Mouse (Mus musculus) limb, embryonic 15.5 days (tissue): ENCODE results near the gene Susd3. TPM values are rescaled to one million over a fixed set of nuclear protein-coding genes. Genes with fewer than 3 reads are reported as not detected.
A peak's percentile ranks its signal among the peaks of the same experiment; 100 is the strongest.

Experiments
- ATAC-seq: fragments of 200-750 bp; cut with Nextera tagmentation; 2 replicates; pipeline ENCODE4 v1.8.0; 2017; ENCODE audit warnings: low read depth, moderate TSS enrichment; ENCODE audit not compliant: insufficient number of reproducible peaks, low FRiP score, low TSS enrichment
- H3K27ac ChIP-seq: fragments of 300-500 bp; sonication (generic); 2 replicates; pipeline ENCODE4 v1.5.1; 2015; ENCODE audit warnings: moderate library complexity, mild to moderate bottlenecking, inconsistent platforms
- H3K27me3 ChIP-seq: fragments of 300-500 bp; sonication (generic); 2 replicates; pipeline ENCODE4 v1.6.1; 2015; ENCODE audit warnings: inconsistent platforms
- H3K36me3 ChIP-seq: fragments of 300-500 bp; sonication (generic); 2 replicates; pipeline ENCODE4 v1.6.1; 2015; ENCODE audit warnings: inconsistent platforms
- H3K4me1 ChIP-seq: fragments of 300-500 bp; sonication (generic); 2 replicates; pipeline ENCODE4 v1.6.1; 2015; ENCODE audit warnings: inconsistent platforms
- H3K4me2 ChIP-seq: fragments of 300-500 bp; sonication (generic); 2 replicates; pipeline ENCODE4 v1.6.1; 2015; ENCODE audit warnings: mild to moderate bottlenecking, inconsistent platforms
- H3K4me3 ChIP-seq: fragments of 300-500 bp; sonication (generic); 2 replicates; pipeline ENCODE4 v1.5.1; 2015; ENCODE audit warnings: mild to moderate bottlenecking, inconsistent platforms
- H3K9ac ChIP-seq: fragments of 300-500 bp; sonication (generic); 2 replicates; pipeline ENCODE4 v1.6.1; 2015; ENCODE audit warnings: inconsistent platforms
- H3K9me3 ChIP-seq: fragments of 300-500 bp; sonication (generic); 2 replicates; pipeline ENCODE4 v1.6.1; 2016; ENCODE audit warnings: inconsistent platforms
- WGBS: fragments of 180-500 bp; shearing (Covaris S2); methylation state at CpG from one replicate; pipeline ENCODE4 v1.1.7; 2015; 5-methylcytosine and 5-hydroxymethylcytosine counted together
- polyA plus RNA-seq: library from polyadenylated mRNA; unstranded; fragments of >200 nt; fragmentation: Nextera tagmentation; extraction: Ambion mirVana; gene quantifications from 2 replicates; pipeline ENCODE4 v1.2.1, GENCODE M21; 2015

The Susd3 gene
- polyA plus RNA-seq, 1 experiment from 2014 or later = 2.0 TPM

DNA sequence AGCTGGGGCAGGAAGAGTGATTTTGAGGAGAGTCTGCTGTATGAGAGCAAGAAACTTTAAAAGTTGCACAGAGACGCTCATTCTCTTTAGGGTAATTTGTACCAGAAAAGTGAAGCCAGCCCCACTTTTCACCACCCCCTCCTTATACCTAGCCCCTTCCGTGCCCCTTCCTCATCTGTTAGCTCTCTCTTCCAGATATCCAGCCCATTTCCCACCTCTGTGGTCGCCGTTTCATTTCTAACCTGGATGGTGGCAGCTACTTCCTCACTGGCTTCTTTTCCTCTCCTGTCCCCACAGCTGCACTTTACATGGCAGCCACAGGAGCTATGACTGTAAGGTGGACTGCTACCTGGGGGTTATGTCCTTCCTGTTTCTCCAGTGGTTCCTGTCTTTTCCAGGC lies 29.1 kb downstream of the Susd3 start:
- H3K27ac ChIP-seq = no peak overlapping the region
- H3K4me2 ChIP-seq = no peak overlapping the region
- H3K9me3 ChIP-seq = no peaks in the 10 kb centered on the region
- no peak overlapping the region for H3K4me3 ChIP-seq
- H3K27me3 ChIP-seq = no peaks in the 10 kb centered on the region
- peaks cover 22% of the 10 kb centered on the region for H3K4me1 ChIP-seq
- 80% methylated on average over 4 of the region's 4 CpGs for WGBS
- no peak for ATAC-seq
- H3K36me3 ChIP-seq = no peaks in the 10 kb centered on the region
- H3K9ac ChIP-seq = no peak overlapping the region

DNA sequence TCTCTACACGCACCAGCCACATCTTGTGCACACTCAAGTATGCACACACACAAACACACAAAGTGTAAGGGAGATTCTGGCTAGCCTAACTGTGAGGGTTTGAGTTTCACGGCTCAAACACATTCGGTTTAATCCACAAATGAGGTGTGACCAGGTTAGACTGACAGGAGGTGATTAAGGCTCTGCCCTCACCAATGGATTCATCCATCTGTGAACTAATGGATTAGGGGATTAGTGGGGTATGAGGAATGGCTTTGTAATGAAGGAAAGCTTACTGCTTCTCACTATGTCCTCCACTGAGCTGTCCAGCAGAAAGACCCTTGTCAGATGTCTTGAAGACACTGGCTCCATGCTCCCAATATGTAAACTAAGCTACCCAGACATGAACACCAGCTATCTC lies 29.9 kb downstream of the Susd3 start:
- Histone ChIP-seq H3K4me3 (no peak overlapping the region), H3K9ac (no peak overlapping the region), H3K4me1 (peaks cover 27% of the 10 kb centered on the region), H3K9me3 (no peaks in the 10 kb centered on the region), H3K4me2 (no peak overlapping the region), H3K36me3 (no peaks in the 10 kb centered on the region), H3K27ac (no peak overlapping the region), H3K27me3 (no peaks in the 10 kb centered on the region)
- 53% methylated on average over 3 of the region's 3 CpGs for WGBS
- no peak for ATAC-seq

DNA sequence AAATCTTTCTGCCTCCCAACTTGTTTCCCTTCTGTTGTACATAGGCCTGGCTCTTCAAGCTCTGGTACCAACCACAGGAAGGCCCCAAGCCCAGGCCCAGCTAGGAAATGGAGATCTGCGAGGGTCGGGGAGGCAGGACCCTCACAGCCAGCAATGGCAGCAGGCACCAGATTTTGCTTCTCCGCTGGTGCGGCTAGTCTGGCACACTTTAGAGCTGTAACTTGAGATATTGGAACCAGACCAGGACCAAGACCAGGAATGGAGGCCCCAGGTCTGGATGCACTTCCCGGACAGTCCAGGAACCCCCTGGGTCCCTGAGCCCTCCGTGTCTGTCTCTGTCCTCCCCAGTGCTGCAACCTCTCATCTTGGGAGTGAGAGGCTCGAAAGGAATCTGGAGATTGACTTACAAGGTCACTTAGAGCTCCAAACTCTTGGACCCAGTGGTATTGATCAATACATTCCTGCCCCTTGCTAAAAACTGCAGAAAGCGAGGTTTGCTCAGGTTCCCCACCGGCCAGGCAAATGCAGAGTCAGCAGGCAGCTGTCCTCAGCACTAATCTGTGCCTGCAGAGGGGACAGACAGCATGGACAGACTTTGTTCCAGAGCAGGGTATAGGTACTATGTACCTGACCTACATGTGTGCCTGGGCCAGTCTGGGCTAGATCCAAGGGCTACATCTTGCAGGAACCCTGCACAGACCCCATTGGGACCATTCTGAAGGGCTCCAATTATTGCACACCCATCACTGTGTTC lies 31.5 kb downstream of the Susd3 start:
- H3K9me3 ChIP-seq = no peaks in the 10 kb centered on the region
- H3K4me1 ChIP-seq = peaks cover 32% of the 10 kb centered on the region
- H3K4me2 ChIP-seq = peak overlapping the region; percentile 76
- H3K4me3 ChIP-seq = peak overlapping the region; percentile 92; the same call in 1 of the 2 replicates
- H3K36me3 ChIP-seq = 0 out of 2 replicates have a peak, but pooled peaks cover 4% of the 10 kb centered on the region
- no peak overlapping the region for H3K9ac ChIP-seq
- ATAC-seq = no peak
- WGBS = 41% methylated on average over 9 of the region's 9 CpGs
- peak overlapping the region; percentile 87; the same call in 1 of the 2 replicates for H3K27ac ChIP-seq
- H3K27me3 ChIP-seq = no peaks in the 10 kb centered on the region

DNA sequence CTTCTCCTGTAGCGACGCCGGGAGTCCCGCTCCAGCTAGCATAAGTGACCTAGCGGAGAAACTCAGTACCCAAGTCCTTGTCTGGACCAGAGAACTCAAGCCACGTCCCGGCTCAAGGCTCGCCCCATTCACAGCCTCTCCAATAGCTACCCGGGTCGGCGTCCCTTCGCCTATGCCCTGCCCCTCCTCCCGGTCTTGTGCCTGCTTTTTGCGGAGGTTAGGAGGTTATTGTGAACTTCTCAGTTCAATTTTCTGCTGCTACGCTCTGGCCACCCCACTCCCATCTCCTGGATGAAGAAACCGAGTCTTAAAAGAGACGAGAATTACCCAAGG lies 32.3 kb downstream of the Susd3 start:
- ATAC-seq = peak; percentile 40; the same call in 1 of the 2 replicates
- H3K27ac ChIP-seq = peak overlapping the region; percentile 87
- H3K9me3 ChIP-seq = no peaks in the 10 kb centered on the region
- no peaks in the 10 kb centered on the region for H3K27me3 ChIP-seq
- peak overlapping the region; percentile 76 for H3K4me2 ChIP-seq
- H3K4me1 ChIP-seq = peaks cover 35% of the 10 kb centered on the region
- WGBS = 4% methylated on average over 17 of the region's 17 CpGs
- H3K4me3 ChIP-seq = peak overlapping the region; percentile 92
- H3K36me3 ChIP-seq = 0 out of 2 replicates have a peak, but pooled peaks cover 4% of the 10 kb centered on the region
- H3K9ac ChIP-seq = peak overlapping the region; percentile 71

DNA sequence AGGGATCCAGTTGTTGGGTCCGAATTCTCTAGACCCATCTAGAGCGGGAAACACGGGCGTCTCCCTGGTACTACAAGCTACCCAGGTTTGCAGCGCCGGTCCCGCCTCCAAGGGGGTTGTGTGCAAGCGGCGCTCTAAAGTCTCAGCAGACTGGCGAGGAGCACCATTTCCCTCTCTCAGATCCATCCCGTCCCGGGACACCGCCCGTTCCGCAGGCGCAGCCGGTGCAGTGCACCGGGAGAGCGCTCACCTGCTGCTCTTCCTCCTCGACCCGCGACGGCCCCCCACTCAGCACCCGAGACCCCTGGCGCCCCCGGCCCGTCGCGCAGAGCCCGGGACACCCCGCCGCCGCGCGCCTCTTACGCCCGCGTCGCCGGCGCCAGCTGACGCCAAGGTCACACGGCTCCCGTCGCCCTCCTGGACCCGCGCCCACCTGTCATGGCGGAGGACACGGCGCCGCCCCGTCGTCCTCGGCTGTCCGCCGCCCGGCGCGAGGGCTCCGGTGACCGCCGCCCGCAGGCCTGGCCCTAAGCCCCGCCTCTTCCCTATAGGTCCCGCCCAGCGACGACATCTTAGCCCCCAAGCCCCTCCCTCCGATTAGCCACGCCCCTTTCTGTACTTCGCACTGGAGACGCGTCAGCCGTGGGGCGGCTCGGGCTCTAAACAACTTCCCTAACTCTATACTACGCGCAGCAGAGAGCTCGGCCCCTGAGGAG lies 32.8 kb downstream of the Susd3 start, which contains the start of gene Card19:
TSS of gene Card19 (minus strand) at position 534 of the 716 bp plus-strand sequence.
- no peaks in the 10 kb centered on the region for H3K9me3 ChIP-seq
- H3K4me3 ChIP-seq = peak within 1 kb of the TSS; percentile 92
- ATAC-seq = peak; percentile 91
- H3K9ac ChIP-seq = peak within 1 kb of the TSS; percentile 71
- H3K27me3 ChIP-seq = no peaks in the 10 kb centered on the region
- peak within 1 kb of the TSS; percentile 87 for H3K27ac ChIP-seq
- H3K4me2 ChIP-seq = peak within 1 kb of the TSS; percentile 76
- 0 out of 2 replicates have a peak, but pooled peaks cover 4% of the 10 kb centered on the region for H3K36me3 ChIP-seq
- peaks cover 35% of the 10 kb centered on the region for H3K4me1 ChIP-seq
- WGBS = under 1% methylated on average over 76 of the region's 78 CpGs

DNA sequence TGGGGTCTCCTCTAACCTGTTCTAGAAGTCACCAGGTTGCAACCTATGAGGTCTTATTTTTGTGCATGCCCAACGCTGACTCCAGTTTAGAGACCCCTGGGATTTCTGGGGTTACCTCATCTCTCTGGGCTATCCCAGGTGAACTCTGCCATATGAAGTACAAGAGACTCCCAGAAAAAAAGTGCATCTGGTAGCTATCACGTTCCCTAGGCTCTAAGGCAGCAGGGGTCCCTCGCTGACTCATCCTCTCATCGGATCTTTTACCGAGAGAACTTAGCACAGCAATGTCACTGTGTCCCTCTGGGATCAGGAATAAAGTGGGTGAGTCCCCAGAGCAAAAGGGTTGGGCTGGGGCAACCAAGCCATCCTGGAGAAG lies 33.4 kb downstream of the Susd3 start:
- WGBS = 7% methylated on average over 5 of the region's 5 CpGs
- H3K36me3 ChIP-seq = 0 out of 2 replicates have a peak, but pooled peaks cover 4% of the 10 kb centered on the region
- no peaks in the 10 kb centered on the region for H3K27me3 ChIP-seq
- no peak for ATAC-seq
- no peaks in the 10 kb centered on the region for H3K9me3 ChIP-seq
- peak overlapping the region; percentile 87 for H3K27ac ChIP-seq
- peaks cover 35% of the 10 kb centered on the region for H3K4me1 ChIP-seq
- peak overlapping the region; percentile 71 for H3K9ac ChIP-seq
- H3K4me2 ChIP-seq = peak overlapping the region; percentile 76
- peak overlapping the region; percentile 92 for H3K4me3 ChIP-seq

DNA sequence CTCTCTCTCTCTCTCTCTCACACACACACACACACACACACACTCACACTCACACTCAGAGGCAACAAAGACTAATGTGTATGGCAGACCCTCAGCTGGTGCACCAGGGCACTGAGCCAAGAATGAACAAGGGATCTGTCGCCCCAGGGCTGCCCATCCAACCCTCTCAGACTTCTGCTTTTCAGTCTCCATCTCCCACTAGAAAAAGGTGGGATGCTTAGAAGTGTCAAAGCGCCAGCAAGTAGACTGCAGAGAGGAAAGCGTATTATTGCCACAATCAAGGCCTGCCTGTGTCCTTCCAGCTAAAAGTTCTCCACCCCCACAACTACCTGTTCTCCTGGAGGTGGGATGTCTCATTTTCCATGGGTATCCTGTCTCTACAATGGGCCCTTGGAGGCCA lies 34.1 kb downstream of the Susd3 start:
- H3K36me3 ChIP-seq = 0 out of 2 replicates have a peak, but pooled peaks cover 4% of the 10 kb centered on the region
- peaks cover 36% of the 10 kb centered on the region for H3K4me1 ChIP-seq
- no peak overlapping the region for H3K27ac ChIP-seq
- 74% methylated on average over 3 of the region's 3 CpGs for WGBS
- no peak for ATAC-seq
- H3K9ac ChIP-seq = no peak overlapping the region
- peak overlapping the region; percentile 92; the same call in 1 of the 2 replicates for H3K4me3 ChIP-seq
- no peaks in the 10 kb centered on the region for H3K9me3 ChIP-seq
- peak overlapping the region; percentile 76; the same call in 1 of the 2 replicates for H3K4me2 ChIP-seq
- no peaks in the 10 kb centered on the region for H3K27me3 ChIP-seq

DNA sequence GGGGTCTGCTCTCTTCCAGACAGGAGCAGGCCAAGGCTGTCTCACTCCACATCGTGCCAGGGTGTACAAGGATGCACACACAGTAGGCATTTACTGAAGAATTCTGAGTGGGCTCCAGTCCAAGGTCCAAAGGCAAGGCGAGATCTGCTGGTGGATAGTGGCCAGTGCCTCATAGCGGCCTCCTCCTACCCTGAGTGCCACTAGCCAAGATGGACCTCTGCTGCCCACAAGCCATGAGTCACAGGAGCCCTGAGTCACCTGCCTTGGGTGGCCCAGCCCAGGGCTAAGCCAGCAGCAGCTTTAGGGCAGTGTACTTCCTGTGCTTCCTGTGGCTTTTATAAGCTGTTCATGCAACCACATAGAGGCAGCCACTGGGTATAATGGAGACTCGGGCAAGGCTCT lies 35.0 kb downstream of the Susd3 start:
- Histone ChIP-seq H3K4me2 (no peak overlapping the region), H3K9me3 (no peaks in the 10 kb centered on the region), H3K36me3 (0 out of 2 replicates have a peak, but pooled peaks cover 4% of the 10 kb centered on the region), H3K9ac (no peak overlapping the region), H3K4me3 (no peak overlapping the region), H3K27me3 (no peaks in the 10 kb centered on the region), H3K27ac (no peak overlapping the region), H3K4me1 (peaks cover 41% of the 10 kb centered on the region)
- WGBS = 55% methylated on average over 4 of the region's 4 CpGs
- no peak for ATAC-seq

DNA sequence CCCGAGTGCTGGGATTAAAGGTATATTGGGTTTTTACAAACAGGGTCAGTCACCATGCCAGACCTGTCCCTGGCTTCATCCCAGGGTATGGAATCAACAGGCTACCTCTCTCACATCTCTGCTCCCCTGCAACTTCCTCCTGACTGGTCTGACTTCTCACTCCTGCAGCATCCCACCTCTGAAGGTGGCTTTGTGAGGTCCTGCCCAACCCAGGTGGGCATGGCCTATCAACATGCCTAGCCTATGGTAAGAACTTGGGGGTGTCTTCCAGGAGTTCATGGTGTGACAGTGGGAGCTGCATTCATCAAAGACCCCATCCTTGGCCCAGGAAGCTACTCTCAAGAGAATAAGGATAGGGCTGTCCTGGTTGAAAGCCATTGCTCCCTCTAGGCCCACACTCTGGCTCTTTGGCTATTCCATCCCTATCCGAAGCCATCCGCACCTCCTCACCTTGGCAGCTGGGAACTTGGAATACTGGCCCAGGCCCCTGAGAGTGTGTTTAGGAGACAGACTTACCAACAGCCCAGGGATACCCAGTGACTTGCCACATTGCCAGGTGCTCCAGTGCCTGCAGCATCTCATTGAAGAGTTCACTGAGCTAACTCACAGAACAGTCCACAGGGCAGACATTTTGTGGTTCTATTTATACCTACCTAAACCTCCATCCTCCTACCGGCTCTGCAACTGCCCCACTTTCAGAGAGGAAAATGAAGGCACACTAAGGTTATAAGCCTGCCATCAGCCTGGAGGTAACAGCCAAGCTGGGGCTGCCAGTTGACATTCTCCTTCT lies 35.6 kb downstream of the Susd3 start:
- Histone ChIP-seq H3K36me3 (0 out of 2 replicates have a peak, but pooled peaks cover 4% of the 10 kb centered on the region), H3K4me2 (no peak overlapping the region), H3K27ac (no peak overlapping the region), H3K9ac (no peak overlapping the region), H3K27me3 (no peaks in the 10 kb centered on the region), H3K4me3 (no peak overlapping the region), H3K9me3 (no peaks in the 10 kb centered on the region), H3K4me1 (peaks cover 41% of the 10 kb centered on the region)
- WGBS = 85% methylated on average over 4 of the region's 4 CpGs
- ATAC-seq = no peak

DNA sequence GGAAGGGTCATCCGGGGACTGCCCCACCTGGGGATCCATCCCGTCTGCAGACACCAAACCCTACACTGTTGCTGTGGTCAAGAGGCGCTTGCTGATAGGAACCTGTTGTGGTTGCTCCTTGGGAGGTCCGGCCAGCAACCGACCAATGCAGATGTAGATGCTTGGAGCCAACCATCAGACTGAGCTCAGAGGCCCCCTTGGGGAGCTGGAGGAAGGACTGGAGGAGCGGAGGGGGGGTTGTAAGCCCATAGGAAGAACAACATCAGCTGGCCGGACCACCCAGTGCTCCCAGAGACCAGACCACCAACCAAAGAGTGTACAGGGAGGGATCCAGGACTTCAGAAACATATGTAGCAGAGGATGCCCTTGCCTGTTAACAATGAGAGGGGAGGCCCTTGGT lies 39.2 kb downstream of the Susd3 start:
- H3K9me3 ChIP-seq = no peaks in the 10 kb centered on the region
- H3K27ac ChIP-seq = no peak overlapping the region
- 60% methylated on average over 7 of the region's 7 CpGs for WGBS
- no peak for ATAC-seq
- H3K27me3 ChIP-seq = no peaks in the 10 kb centered on the region
- no peak overlapping the region for H3K4me3 ChIP-seq
- H3K4me2 ChIP-seq = no peak overlapping the region
- H3K36me3 ChIP-seq = peaks cover 16% of the 10 kb centered on the region
- H3K9ac ChIP-seq = no peak overlapping the region
- H3K4me1 ChIP-seq = peaks cover 23% of the 10 kb centered on the region

DNA sequence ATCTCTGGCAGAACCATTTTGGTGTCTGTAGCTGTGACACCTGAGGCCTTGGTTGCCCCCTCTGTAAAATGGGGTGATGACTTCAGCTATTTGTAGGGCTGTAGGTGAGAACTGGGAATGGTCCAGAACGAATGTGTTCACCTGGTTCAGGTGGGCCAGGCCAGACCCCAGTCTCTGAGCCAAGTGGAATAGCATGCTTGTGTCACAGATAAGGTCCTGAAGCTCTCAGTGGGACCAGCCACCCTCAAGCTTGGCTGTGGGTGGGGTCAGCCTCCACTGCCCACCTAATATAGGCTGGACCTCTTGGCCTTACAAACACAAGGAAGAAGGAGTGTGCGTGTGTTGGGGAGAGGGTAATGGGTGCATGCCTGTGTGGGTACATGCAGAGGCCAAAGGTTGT lies 42.2 kb downstream of the Susd3 start:
- H3K4me3 ChIP-seq = no peak overlapping the region
- peaks cover 29% of the 10 kb centered on the region for H3K36me3 ChIP-seq
- no peak for ATAC-seq
- H3K27me3 ChIP-seq = no peaks in the 10 kb centered on the region
- WGBS = 96% methylated on average over 2 of the region's 2 CpGs
- H3K9me3 ChIP-seq = no peaks in the 10 kb centered on the region
- H3K9ac ChIP-seq = no peak overlapping the region
- H3K4me2 ChIP-seq = no peak overlapping the region
- no peak overlapping the region for H3K27ac ChIP-seq
- peaks cover 8% of the 10 kb centered on the region for H3K4me1 ChIP-seq
